Mouse (Mus musculus) kidney, embryonic 16.5 days (tissue): ENCODE data around the gene Sema4c. TPM values are rescaled to one million over a fixed set of nuclear protein-coding genes. Genes with fewer than 3 reads are reported as not detected.

Source experiments
- ATAC-seq: fragments of 200-750 bp; cut with Nextera tagmentation; 2 replicates; pipeline ENCODE4 v1.8.0; 2017; ENCODE audit warnings: moderate TSS enrichment; ENCODE audit not compliant: low FRiP score, low TSS enrichment
- H3K27ac ChIP-seq: fragments of 300-500 bp; sonication (generic); 2 replicates; pipeline ENCODE4 v1.5.1; 2014; ENCODE audit warnings: low read length
- H3K27me3 ChIP-seq: fragments of 300-500 bp; sonication (generic); 2 replicates; pipeline ENCODE4 v1.6.1; 2014; ENCODE audit warnings: low read length, control low read depth, mixed read lengths; ENCODE audit not compliant: insufficient read depth
- H3K36me3 ChIP-seq: fragments of 300-500 bp; sonication (generic); 2 replicates; pipeline ENCODE4 v1.6.1; 2014; ENCODE audit warnings: low read length, control low read depth, mixed read lengths; ENCODE audit not compliant: insufficient read depth
- H3K4me1 ChIP-seq: fragments of 300-500 bp; sonication (generic); 2 replicates; pipeline ENCODE4 v1.6.1; 2014; ENCODE audit warnings: low read length, control low read depth, mixed read lengths; ENCODE audit not compliant: insufficient read depth
- H3K4me2 ChIP-seq: fragments of 300-500 bp; sonication (generic); replicated peaks from 2 replicates; pipeline ENCODE4 v1.6.1; 2014; ENCODE audit warnings: low read depth, low read length
- H3K4me3 ChIP-seq: fragments of 300-500 bp; sonication (generic); 2 replicates; pipeline ENCODE4 v1.5.1; 2014; ENCODE audit warnings: mild to moderate bottlenecking, low read length
- H3K9ac ChIP-seq: fragments of 300-500 bp; sonication (generic); replicated peaks from 2 replicates; pipeline ENCODE4 v1.6.1; 2014; ENCODE audit warnings: low read length
- H3K9me3 ChIP-seq: fragments of 300-500 bp; sonication (generic); 2 replicates; pipeline ENCODE4 v1.6.1; 2016; ENCODE audit warnings: low read length, control low read depth
- WGBS: fragments of 180-500 bp; shearing (Covaris S2); extraction: QIAGEN DNeasy Blood & Tissue Kit; methylation state at CpG from one replicate; pipeline ENCODE4 v1.1.7; 2014; 5-methylcytosine and 5-hydroxymethylcytosine counted together
- polyA plus RNA-seq: library from polyadenylated mRNA; unstranded; fragments of >200 nt; fragmentation: Nextera tagmentation; extraction: Ambion mirVana; gene quantifications from 2 replicates; pipeline ENCODE4 v1.2.1, GENCODE M21; 2015

Sema4c gene
- polyA plus RNA-seq, 1 experiment from 2014 or later = 21.4 TPM

- WGBS = 62% methylated on average over 11 of the region's 11 CpGs
- no peaks in the 10 kb centered on the region for H3K27me3 ChIP-seq
- H3K4me3 ChIP-seq = no peak overlapping the region
- H3K9ac ChIP-seq = no peak overlapping the region
- ATAC-seq = no peak
- H3K4me1 ChIP-seq = peaks cover 16% of the 10 kb centered on the region
- no peaks in the 10 kb centered on the region for H3K9me3 ChIP-seq
- no peak overlapping the region for H3K27ac ChIP-seq
- H3K4me2 ChIP-seq = no peak overlapping the region
- peaks cover 51% of the 10 kb centered on the region for H3K36me3 ChIP-seq
These were observed 38.5 kb downstream of the Sema4c start for GRCm38 (mm10) chr1:36519626-36520025.

GRCm38 (mm10) chr1:36518259-36518658 is 39.9 kb downstream of the Sema4c start:
- H3K4me1 ChIP-seq = peaks cover 25% of the 10 kb centered on the region
- no peak for ATAC-seq
- no peak overlapping the region for H3K4me2 ChIP-seq
- H3K9me3 ChIP-seq = no peaks in the 10 kb centered on the region
- peaks cover 42% of the 10 kb centered on the region for H3K36me3 ChIP-seq
- H3K27me3 ChIP-seq = no peaks in the 10 kb centered on the region
- no peak overlapping the region for H3K4me3 ChIP-seq
- WGBS = 76% methylated on average over 3 of the region's 3 CpGs
- H3K9ac ChIP-seq = no peak overlapping the region
- no peak overlapping the region for H3K27ac ChIP-seq

GRCm38 (mm10) chr1:36513718-36514117 is 44.4 kb downstream of the Sema4c start:
- H3K4me1 ChIP-seq = peaks cover 26% of the 10 kb centered on the region
- H3K27me3 ChIP-seq = no peaks in the 10 kb centered on the region
- ATAC-seq = no peak
- WGBS = 57% methylated on average over 2 of the region's 2 CpGs
- H3K4me3 ChIP-seq = peak overlapping the region; percentile 86
- H3K36me3 ChIP-seq = peaks cover 7% of the 10 kb centered on the region; the same call in 1 of the 2 replicates
- H3K4me2 ChIP-seq = peak overlapping the region; percentile 88
- no peaks in the 10 kb centered on the region for H3K9me3 ChIP-seq
- H3K27ac ChIP-seq = no peak overlapping the region
- no peak overlapping the region for H3K9ac ChIP-seq

- Histone ChIP-seq H3K4me1 (peaks cover 26% of the 10 kb centered on the region), H3K4me3 (peak overlapping the region; percentile 86), H3K9ac (peak overlapping the region; percentile 87), H3K9me3 (no peaks in the 10 kb centered on the region), H3K27ac (no peak overlapping the region), H3K36me3 (peaks cover 7% of the 10 kb centered on the region; the same call in 1 of the 2 replicates), H3K27me3 (no peaks in the 10 kb centered on the region), H3K4me2 (peak overlapping the region; percentile 88)
- WGBS = 8% methylated on average over 1 of the region's 1 CpGs
- ATAC-seq = no peak
These were observed 44.8 kb downstream of the Sema4c start for GRCm38 (mm10) chr1:36513310-36513709.

- peaks cover 26% of the 10 kb centered on the region for H3K4me1 ChIP-seq
- H3K36me3 ChIP-seq = peaks cover 7% of the 10 kb centered on the region; the same call in 1 of the 2 replicates
- peak overlapping the region; percentile 97 for H3K27ac ChIP-seq
- no peak for ATAC-seq
- peak overlapping the region; percentile 87 for H3K9ac ChIP-seq
- H3K4me2 ChIP-seq = peak overlapping the region; percentile 88
- no peaks in the 10 kb centered on the region for H3K27me3 ChIP-seq
- WGBS = 2% methylated on average over 16 of the region's 16 CpGs
- no peaks in the 10 kb centered on the region for H3K9me3 ChIP-seq
- peak overlapping the region; percentile 86 for H3K4me3 ChIP-seq
These were observed 45.2 kb downstream of the Sema4c start for GRCm38 (mm10) chr1:36512966-36513280.

GRCm38 (mm10) chr1:36512089-36512965 is 45.8 kb downstream of the Sema4c start:
- ATAC-seq = peak; percentile 69
- Histone ChIP-seq H3K9ac (peak overlapping the region; percentile 87), H3K4me1 (peaks cover 26% of the 10 kb centered on the region), H3K9me3 (no peaks in the 10 kb centered on the region), H3K27me3 (no peaks in the 10 kb centered on the region), H3K36me3 (peaks cover 10% of the 10 kb centered on the region), H3K4me2 (peak overlapping the region; percentile 88), H3K4me3 (peak overlapping the region; percentile 86), H3K27ac (peak overlapping the region; percentile 97)
- WGBS = under 1% methylated on average over 75 of the region's 126 CpGs

DNA sequence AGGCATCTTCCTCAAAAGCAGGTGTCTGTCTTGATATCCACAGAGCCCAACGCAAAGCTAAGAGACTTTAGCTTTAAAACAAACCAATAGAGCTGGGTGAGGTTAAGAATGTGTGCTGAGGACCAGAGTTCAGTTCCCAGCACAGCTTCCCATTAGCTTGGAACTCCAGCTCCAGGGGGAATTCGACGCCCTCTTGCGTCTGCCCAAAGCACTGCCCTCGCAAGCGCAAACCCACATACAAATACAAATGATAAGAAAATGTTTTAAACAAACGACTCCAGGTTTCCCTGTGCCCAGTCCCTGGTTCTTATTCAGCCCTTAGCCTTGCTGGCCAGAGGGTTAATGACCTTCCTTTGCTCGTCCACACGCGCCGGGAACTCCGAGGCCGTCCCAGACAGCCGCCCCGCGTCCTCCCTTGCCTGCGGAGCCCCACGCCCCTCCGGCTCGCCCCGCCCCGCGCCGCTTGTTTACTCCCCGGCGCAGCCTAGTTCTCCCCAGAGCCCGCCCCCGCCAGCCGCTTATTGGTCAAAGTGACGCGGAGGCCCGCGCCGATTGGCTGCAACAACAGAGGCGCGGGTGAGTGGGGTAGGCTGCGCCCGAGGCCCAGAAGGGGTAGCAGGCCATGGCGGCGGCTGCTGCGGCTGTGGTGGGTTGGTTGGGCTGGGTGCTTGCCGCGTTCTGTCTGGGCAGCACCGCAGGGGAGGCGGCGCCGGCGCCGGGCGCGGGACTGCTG is 46.7 kb downstream of the Sema4c start, which contains the start of gene Cnnm3:
TSS of gene Cnnm3 (plus strand) at position 579 of the 733 bp plus-strand sequence.
- H3K27me3 ChIP-seq = no peaks in the 10 kb centered on the region
- H3K9me3 ChIP-seq = no peaks in the 10 kb centered on the region
- peaks cover 26% of the 10 kb centered on the region for H3K4me1 ChIP-seq
- peak within 1 kb of the TSS; percentile 86 for H3K4me3 ChIP-seq
- WGBS = 1% methylated on average over 49 of the region's 51 CpGs
- peak within 1 kb of the TSS; percentile 88 for H3K4me2 ChIP-seq
- peak; percentile 98 for ATAC-seq
- peak within 1 kb of the TSS; percentile 87 for H3K9ac ChIP-seq
- H3K27ac ChIP-seq = peak within 1 kb of the TSS; percentile 97
- H3K36me3 ChIP-seq = peaks cover 6% of the 10 kb centered on the region

DNA sequence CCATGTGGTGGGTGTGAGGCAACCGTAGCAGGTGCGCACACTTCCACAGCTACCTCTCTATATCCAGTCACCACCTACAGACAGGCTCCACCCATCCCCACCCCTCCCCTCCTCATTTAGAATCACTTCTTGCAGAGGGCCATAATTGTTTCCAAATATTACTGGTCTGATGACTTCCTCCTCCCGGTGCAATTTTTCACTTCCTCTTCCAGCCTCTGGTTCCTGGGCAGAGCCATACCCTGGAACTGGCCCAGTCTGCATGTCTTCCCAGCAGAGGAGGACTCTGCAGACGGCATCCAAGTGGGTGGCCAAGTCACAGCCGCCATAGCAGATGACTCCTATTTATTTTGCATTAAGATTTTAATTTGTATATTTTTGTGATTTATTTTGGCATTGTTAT is 49.9 kb downstream of the Sema4c start:
- no peak for ATAC-seq
- Histone ChIP-seq H3K27me3 (no peaks in the 10 kb centered on the region), H3K9me3 (no peaks in the 10 kb centered on the region), H3K4me2 (no peak overlapping the region), H3K9ac (no peak overlapping the region), H3K4me3 (no peak overlapping the region), H3K4me1 (peaks cover 4% of the 10 kb centered on the region), H3K27ac (no peak overlapping the region), H3K36me3 (peaks cover 8% of the 10 kb centered on the region; the same call in 1 of the 2 replicates)
- whole genome bisulfite sequencing = 72% methylated on average over 5 of the region's 5 CpGs

DNA sequence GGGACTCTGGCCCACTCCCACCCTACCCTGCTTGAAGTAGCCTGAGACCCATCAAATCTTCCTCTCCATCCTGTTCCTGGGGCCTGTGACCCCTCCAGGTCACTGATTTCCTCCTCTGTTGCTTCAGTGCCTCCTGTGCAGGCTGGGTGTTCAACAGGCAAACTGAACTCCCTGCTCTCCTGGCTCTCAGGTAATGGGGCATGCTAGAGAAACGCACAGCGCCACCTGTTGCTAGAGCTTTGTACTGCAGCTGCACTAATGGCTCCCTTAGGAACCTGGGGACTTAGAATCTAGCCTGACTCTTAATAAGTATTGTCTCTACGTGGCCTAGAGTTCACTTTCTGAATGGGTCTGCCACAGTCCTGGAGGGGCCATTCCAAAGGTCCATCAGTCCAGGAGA is 56.9 kb downstream of the Sema4c start:
- Histone ChIP-seq H3K36me3 (peaks cover 16% of the 10 kb centered on the region), H3K4me1 (no peaks in the 10 kb centered on the region), H3K9ac (no peak overlapping the region), H3K4me2 (no peak overlapping the region), H3K9me3 (no peaks in the 10 kb centered on the region), H3K27ac (no peak overlapping the region), H3K4me3 (no peak overlapping the region), H3K27me3 (no peaks in the 10 kb centered on the region)
- ATAC-seq = peak; percentile 35
- 4% methylated on average over 3 of the region's 3 CpGs for WGBS
